Mouse (Mus musculus) forebrain, embryonic 13.5 days (tissue): ENCODE data around the gene Ell. TPM values are rescaled to one million over a fixed set of nuclear protein-coding genes. Genes with fewer than 3 reads are reported as not detected.

Experiments
- ATAC-seq: fragments of 200-750 bp; cut with Nextera tagmentation; 2 replicates; pipeline ENCODE4 v1.8.0; 2017
- H3K27ac ChIP-seq: fragments of 300-500 bp; sonication (generic); 2 replicates; pipeline ENCODE4 v1.5.1; 2015; ENCODE audit warnings: inconsistent platforms, mild to moderate bottlenecking, moderate library complexity
- H3K27me3 ChIP-seq: fragments of 300-500 bp; sonication (generic); 2 replicates; pipeline ENCODE4 v1.6.1; 2015; ENCODE audit warnings: mild to moderate bottlenecking, inconsistent platforms
- H3K36me3 ChIP-seq: fragments of 300-500 bp; sonication (generic); 2 replicates; pipeline ENCODE4 v1.6.1; 2015; ENCODE audit warnings: mild to moderate bottlenecking, inconsistent platforms; ENCODE audit not compliant: poor library complexity, severe bottlenecking
- H3K4me1 ChIP-seq: fragments of 300-500 bp; sonication (generic); 2 replicates; pipeline ENCODE4 v1.6.1; 2015; ENCODE audit warnings: inconsistent platforms
- H3K4me2 ChIP-seq: fragments of 300-500 bp; sonication (generic); 2 replicates; pipeline ENCODE4 v1.6.1; 2015; ENCODE audit warnings: inconsistent platforms, mild to moderate bottlenecking, moderate library complexity
- H3K4me3 ChIP-seq: fragments of 300-500 bp; sonication (generic); 2 replicates; pipeline ENCODE4 v1.5.1; 2015; ENCODE audit warnings: mild to moderate bottlenecking, inconsistent platforms
- H3K9ac ChIP-seq: fragments of 300-500 bp; sonication (generic); 2 replicates; pipeline ENCODE4 v1.6.1; 2015; ENCODE audit warnings: mild to moderate bottlenecking, inconsistent platforms
- H3K9me3 ChIP-seq: fragments of 300-500 bp; sonication (generic); replicated peaks from 2 replicates; pipeline ENCODE4 v1.6.1; 2016; ENCODE audit warnings: inconsistent platforms
- WGBS: fragments of 180-500 bp; shearing (Covaris S2); methylation state at CpG from one replicate; pipeline ENCODE4 v1.1.7; 2015; 5-methylcytosine and 5-hydroxymethylcytosine counted together
- polyA plus RNA-seq: library from polyadenylated mRNA; unstranded; fragments of >200 nt; fragmentation: Nextera tagmentation; extraction: Ambion mirVana; gene quantifications from 2 replicates; pipeline ENCODE4 v1.2.1, GENCODE M21; 2015

The Ell gene
- polyA plus RNA-seq, 1 experiment from 2014 or later: 16.6 TPM

GRCm38 (mm10) chr8:70606780-70607602 is 67.7 kb downstream of the Ell start:
- H3K36me3 ChIP-seq: peaks cover 13% of the 10 kb centered on the region
- H3K4me3 ChIP-seq: peak overlapping the region; percentile 84
- H3K27me3 ChIP-seq: peaks cover 9% of the 10 kb centered on the region; the same call in 1 of the 2 replicates
- H3K4me1 ChIP-seq: peaks cover 73% of the 10 kb centered on the region
- H3K27ac ChIP-seq: no peak overlapping the region
- no peak for ATAC-seq
- 70% methylated on average over 18 of the region's 18 CpGs for WGBS
- H3K9me3 ChIP-seq: no peaks in the 10 kb centered on the region
- H3K4me2 ChIP-seq: peak overlapping the region; percentile 88
- H3K9ac ChIP-seq: peak overlapping the region; percentile 94

- Histone ChIP-seq H3K36me3 (peaks cover 8% of the 10 kb centered on the region), H3K4me1 (peaks cover 69% of the 10 kb centered on the region), H3K9me3 (no peaks in the 10 kb centered on the region), H3K27ac (no peak overlapping the region), H3K4me3 (peak overlapping the region; percentile 84), H3K9ac (peak overlapping the region; percentile 94), H3K4me2 (peak overlapping the region; percentile 88), H3K27me3 (peaks cover 9% of the 10 kb centered on the region; the same call in 1 of the 2 replicates)
- ATAC-seq: no peak
- WGBS: 29% methylated on average over 6 of the region's 6 CpGs
These were observed 68.3 kb downstream of the Ell start for GRCm38 (mm10) chr8:70607603-70607897.

GRCm38 (mm10) chr8:70607898-70608748 is 68.9 kb downstream of the Ell start:
- H3K4me2 ChIP-seq: peak overlapping the region; percentile 88
- peaks cover 69% of the 10 kb centered on the region for H3K4me1 ChIP-seq
- H3K9me3 ChIP-seq: no peaks in the 10 kb centered on the region
- peak overlapping the region; percentile 31; the same call in 1 of the 2 replicates for H3K27ac ChIP-seq
- ATAC-seq: peak; percentile 10; the same call in 1 of the 2 replicates
- peak overlapping the region; percentile 94 for H3K9ac ChIP-seq
- 2% methylated on average over 84 of the region's 84 CpGs for WGBS
- peak overlapping the region; percentile 84 for H3K4me3 ChIP-seq
- H3K27me3 ChIP-seq: peaks cover 9% of the 10 kb centered on the region; the same call in 1 of the 2 replicates
- 0 out of 2 replicates have a peak, but pooled peaks cover 2% of the 10 kb centered on the region for H3K36me3 ChIP-seq

- no peaks in the 10 kb centered on the region for H3K9me3 ChIP-seq
- H3K4me3 ChIP-seq: peak within 1 kb of the TSS; percentile 84
- H3K4me1 ChIP-seq: peaks cover 68% of the 10 kb centered on the region
- peak within 1 kb of the TSS; percentile 94 for H3K9ac ChIP-seq
- peak within 1 kb of the TSS; percentile 73 for H3K27ac ChIP-seq
- 7% methylated on average over 26 of the region's 26 CpGs for WGBS
- peaks cover 9% of the 10 kb centered on the region; the same call in 1 of the 2 replicates for H3K27me3 ChIP-seq
- peak within 1 kb of the TSS; percentile 88 for H3K4me2 ChIP-seq
- ATAC-seq: peak; percentile 1; the same call in 1 of the 2 replicates
- no peaks in the 10 kb centered on the region for H3K36me3 ChIP-seq
These were observed 69.6 kb downstream of the Ell start, which contains the start of gene Ssbp4 for GRCm38 (mm10) chr8:70608749-70609367. Gene Ssbp4, minus strand, starts transcription at chr8:70608872.

- Histone ChIP-seq H3K9ac (peak overlapping the region; percentile 51), H3K27ac (peak overlapping the region; percentile 73), H3K27me3 (peaks cover 9% of the 10 kb centered on the region; the same call in 1 of the 2 replicates), H3K36me3 (no peaks in the 10 kb centered on the region), H3K4me2 (peak overlapping the region; percentile 88), H3K4me3 (peak overlapping the region; percentile 84), H3K9me3 (no peaks in the 10 kb centered on the region), H3K4me1 (peaks cover 62% of the 10 kb centered on the region)
- peak; percentile 25; the same call in 1 of the 2 replicates for ATAC-seq
- 2% methylated on average over 36 of the region's 39 CpGs for WGBS
These were observed 70.2 kb downstream of the Ell start for GRCm38 (mm10) chr8:70609368-70609848.

- Histone ChIP-seq H3K27me3 (peaks cover 9% of the 10 kb centered on the region; the same call in 1 of the 2 replicates), H3K36me3 (no peaks in the 10 kb centered on the region), H3K4me1 (peaks cover 56% of the 10 kb centered on the region), H3K9ac (peak overlapping the region; percentile 51), H3K9me3 (no peaks in the 10 kb centered on the region), H3K4me3 (peak overlapping the region; percentile 84), H3K4me2 (peak overlapping the region; percentile 88), H3K27ac (peak overlapping the region; percentile 73)
- 1% methylated on average over 44 of the region's 45 CpGs for WGBS
- peak; percentile 23 for ATAC-seq
These were observed 70.9 kb downstream of the Ell start for GRCm38 (mm10) chr8:70609849-70610795.

- Histone ChIP-seq H3K4me3 (peak overlapping the region; percentile 44), H3K27ac (peak overlapping the region; percentile 22; the same call in 1 of the 2 replicates), H3K27me3 (peaks cover 9% of the 10 kb centered on the region; the same call in 1 of the 2 replicates), H3K9me3 (no peaks in the 10 kb centered on the region), H3K36me3 (no peaks in the 10 kb centered on the region), H3K4me1 (peaks cover 49% of the 10 kb centered on the region), H3K9ac (peak overlapping the region; percentile 65), H3K4me2 (peak overlapping the region; percentile 88)
- under 1% methylated on average over 53 of the region's 54 CpGs for WGBS
- peak; percentile 16; the same call in 1 of the 2 replicates for ATAC-seq
These were observed 71.8 kb downstream of the Ell start for GRCm38 (mm10) chr8:70610796-70611771.

GRCm38 (mm10) chr8:70611849-70612248 is 72.6 kb downstream of the Ell start:
- Histone ChIP-seq H3K4me2 (peak overlapping the region; percentile 88), H3K36me3 (no peaks in the 10 kb centered on the region), H3K4me3 (peak overlapping the region; percentile 44), H3K27me3 (peaks cover 9% of the 10 kb centered on the region; the same call in 1 of the 2 replicates), H3K9me3 (no peaks in the 10 kb centered on the region), H3K4me1 (peaks cover 44% of the 10 kb centered on the region), H3K27ac (no peak overlapping the region), H3K9ac (peak overlapping the region; percentile 65)
- peak; percentile 4; the same call in 1 of the 2 replicates for ATAC-seq
- 0% methylated on average over 6 of the region's 6 CpGs for WGBS

- ATAC-seq: no peak
- Histone ChIP-seq H3K36me3 (no peaks in the 10 kb centered on the region), H3K4me2 (no peak overlapping the region), H3K27me3 (peaks cover 7% of the 10 kb centered on the region; the same call in 1 of the 2 replicates), H3K4me1 (peaks cover 34% of the 10 kb centered on the region), H3K4me3 (no peak overlapping the region), H3K27ac (no peak overlapping the region), H3K9me3 (no peaks in the 10 kb centered on the region), H3K9ac (no peak overlapping the region)
- 18% methylated on average over 1 of the region's 1 CpGs for WGBS
These were observed 74.5 kb downstream of the Ell start for GRCm38 (mm10) chr8:70613763-70614162.

GRCm38 (mm10) chr8:70614469-70614868 is 75.2 kb downstream of the Ell start:
- H3K36me3 ChIP-seq: no peaks in the 10 kb centered on the region
- no peak overlapping the region for H3K4me3 ChIP-seq
- WGBS: 78% methylated on average over 5 of the region's 5 CpGs
- no peak overlapping the region for H3K4me2 ChIP-seq
- H3K4me1 ChIP-seq: peaks cover 27% of the 10 kb centered on the region
- H3K27me3 ChIP-seq: peaks cover under 1% of the 10 kb centered on the region; the same call in 1 of the 2 replicates
- H3K9ac ChIP-seq: no peak overlapping the region
- no peaks in the 10 kb centered on the region for H3K9me3 ChIP-seq
- H3K27ac ChIP-seq: no peak overlapping the region
- no peak for ATAC-seq
